Mouse (Mus musculus) stomach, embryonic 15.5 days (tissue): ENCODE results near the gene Schip1. TPM values are rescaled to one million over a fixed set of nuclear protein-coding genes. Genes with fewer than 3 reads are reported as not detected.

Experiments
- ATAC-seq: fragments of 200-750 bp; cut with Nextera tagmentation; 2 replicates; pipeline ENCODE4 v1.8.0; 2017; ENCODE audit warnings: low read depth, moderate number of reproducible peaks, moderate TSS enrichment; ENCODE audit not compliant: insufficient read depth, low FRiP score
- H3K27ac ChIP-seq: fragments of 300-500 bp; sonication (generic); 2 replicates; pipeline ENCODE4 v1.5.1; 2015; ENCODE audit warnings: mild to moderate bottlenecking, inconsistent platforms
- H3K27me3 ChIP-seq: fragments of 300-500 bp; sonication (generic); replicated peaks from 2 replicates; pipeline ENCODE4 v1.6.1; 2015; ENCODE audit warnings: inconsistent platforms
- H3K36me3 ChIP-seq: fragments of 300-500 bp; sonication (generic); 2 replicates; pipeline ENCODE4 v1.6.1; 2015; ENCODE audit warnings: inconsistent platforms
- H3K4me1 ChIP-seq: fragments of 300-500 bp; sonication (generic); 2 replicates; pipeline ENCODE4 v1.6.1; 2015; ENCODE audit warnings: inconsistent platforms
- H3K4me2 ChIP-seq: fragments of 300-500 bp; sonication (generic); 2 replicates; pipeline ENCODE4 v1.6.1; 2015; ENCODE audit warnings: mild to moderate bottlenecking, inconsistent platforms
- H3K4me3 ChIP-seq: fragments of 300-500 bp; sonication (generic); replicated peaks from 2 replicates; pipeline ENCODE4 v1.5.1; 2015; ENCODE audit warnings: inconsistent platforms
- H3K9ac ChIP-seq: fragments of 300-500 bp; sonication (generic); 2 replicates; pipeline ENCODE4 v1.6.1; 2015; ENCODE audit warnings: inconsistent platforms
- H3K9me3 ChIP-seq: fragments of 300-500 bp; sonication (generic); 2 replicates; pipeline ENCODE4 v1.6.1; 2016; ENCODE audit warnings: inconsistent platforms
- WGBS: fragments of 180-500 bp; shearing (Covaris S2); methylation state at CpG from one replicate; pipeline ENCODE4 v1.1.7; 2015; 5-methylcytosine and 5-hydroxymethylcytosine counted together
- polyA plus RNA-seq: library from polyadenylated mRNA; unstranded; fragments of >200 nt; fragmentation: Nextera tagmentation; extraction: Ambion mirVana; gene quantifications from 2 replicates; pipeline ENCODE4 v1.2.1, GENCODE M21; 2015

Gene Schip1
- polyA plus RNA-seq, 1 experiment from 2014 or later: 49.4 TPM

- Histone ChIP-seq H3K9me3 (no peaks in the 10 kb centered on the region), H3K27ac (peak overlapping the region; percentile 96; the same call in 1 of the 2 replicates), H3K4me2 (no peak overlapping the region), H3K4me3 (no peak overlapping the region), H3K36me3 (no peaks in the 10 kb centered on the region), H3K4me1 (peaks cover 19% of the 10 kb centered on the region), H3K27me3 (no peaks in the 10 kb centered on the region), H3K9ac (no peak overlapping the region)
- whole genome bisulfite sequencing: 60% methylated on average over 6 of the region's 6 CpGs
- ATAC-seq: no peak
These were observed 426.9 kb downstream of the Schip1 start for GRCm38 (mm10) chr3:68491516-68491915.

- H3K4me3 ChIP-seq: 0 out of 2 replicates have a peak overlapping the region, but pooled peaks have one; percentile 69
- H3K9ac ChIP-seq: no peak overlapping the region
- 54% methylated on average over 1 of the region's 1 CpGs for WGBS
- no peaks in the 10 kb centered on the region for H3K27me3 ChIP-seq
- no peak for ATAC-seq
- peaks cover 20% of the 10 kb centered on the region for H3K4me1 ChIP-seq
- no peaks in the 10 kb centered on the region for H3K9me3 ChIP-seq
- peak overlapping the region; percentile 96 for H3K27ac ChIP-seq
- H3K4me2 ChIP-seq: no peak overlapping the region
- no peaks in the 10 kb centered on the region for H3K36me3 ChIP-seq
These were observed 427.5 kb downstream of the Schip1 start for GRCm38 (mm10) chr3:68492066-68492465.

GRCm38 (mm10) chr3:68492513-68492912 is 427.9 kb downstream of the Schip1 start:
- Histone ChIP-seq H3K4me1 (peaks cover 20% of the 10 kb centered on the region), H3K9me3 (no peaks in the 10 kb centered on the region), H3K27me3 (no peaks in the 10 kb centered on the region), H3K9ac (no peak overlapping the region), H3K4me2 (peak overlapping the region; percentile 94), H3K4me3 (peak overlapping the region; percentile 69), H3K36me3 (no peaks in the 10 kb centered on the region), H3K27ac (peak overlapping the region; percentile 96)
- ATAC-seq: no peak
- WGBS: 22% methylated on average over 3 of the region's 3 CpGs

GRCm38 (mm10) chr3:68493170-68493585 is 428.6 kb downstream of the Schip1 start:
- peak; percentile 64 for ATAC-seq
- 3% methylated on average over 12 of the region's 12 CpGs for WGBS

GRCm38 (mm10) chr3:68493586-68494295 is 429.1 kb downstream of the Schip1 start:
- H3K4me3 ChIP-seq: peak overlapping the region; percentile 69
- ATAC-seq: peak; percentile 79
- WGBS: under 1% methylated on average over 57 of the region's 70 CpGs
- H3K9ac ChIP-seq: peak overlapping the region; percentile 62
- H3K4me1 ChIP-seq: peaks cover 20% of the 10 kb centered on the region
- no peaks in the 10 kb centered on the region for H3K9me3 ChIP-seq
- H3K27ac ChIP-seq: peak overlapping the region; percentile 96
- peak overlapping the region; percentile 94 for H3K4me2 ChIP-seq
- H3K27me3 ChIP-seq: no peaks in the 10 kb centered on the region
- no peaks in the 10 kb centered on the region for H3K36me3 ChIP-seq

More at GRCm38 (mm10) chr3:68493170-68493585, 428.6 kb downstream of the Schip1 start:
- H3K27me3 ChIP-seq: no peaks in the 10 kb centered on the region
- H3K9ac ChIP-seq: peak overlapping the region; percentile 62
- H3K4me1 ChIP-seq: peaks cover 20% of the 10 kb centered on the region
- H3K27ac ChIP-seq: peak overlapping the region; percentile 96
- no peaks in the 10 kb centered on the region for H3K9me3 ChIP-seq
- no peaks in the 10 kb centered on the region for H3K36me3 ChIP-seq
- H3K4me3 ChIP-seq: peak overlapping the region; percentile 69
- H3K4me2 ChIP-seq: peak overlapping the region; percentile 94

- peak; percentile 6 for ATAC-seq
- peak overlapping the region; percentile 69 for H3K4me3 ChIP-seq
- under 1% methylated on average over 67 of the region's 68 CpGs for WGBS
- peaks cover 20% of the 10 kb centered on the region for H3K4me1 ChIP-seq
- H3K9ac ChIP-seq: peak overlapping the region; percentile 52
- peak overlapping the region; percentile 96 for H3K27ac ChIP-seq
- H3K27me3 ChIP-seq: no peaks in the 10 kb centered on the region
- peak overlapping the region; percentile 94 for H3K4me2 ChIP-seq
- H3K9me3 ChIP-seq: no peaks in the 10 kb centered on the region
- no peaks in the 10 kb centered on the region for H3K36me3 ChIP-seq
These were observed 429.9 kb downstream of the Schip1 start for GRCm38 (mm10) chr3:68494296-68495095.

- peaks cover 20% of the 10 kb centered on the region for H3K4me1 ChIP-seq
- H3K4me3 ChIP-seq: peak overlapping the region; percentile 69
- under 1% methylated on average over 38 of the region's 38 CpGs for WGBS
- ATAC-seq: no peak
- peak overlapping the region; percentile 96 for H3K27ac ChIP-seq
- peak overlapping the region; percentile 52; the same call in 1 of the 2 replicates for H3K9ac ChIP-seq
- no peaks in the 10 kb centered on the region for H3K36me3 ChIP-seq
- H3K4me2 ChIP-seq: peak overlapping the region; percentile 94
- H3K27me3 ChIP-seq: no peaks in the 10 kb centered on the region
- no peaks in the 10 kb centered on the region for H3K9me3 ChIP-seq
These were observed 430.6 kb downstream of the Schip1 start for GRCm38 (mm10) chr3:68495096-68495735.

- Histone ChIP-seq H3K4me3 (peak overlapping the region; percentile 69), H3K9me3 (no peaks in the 10 kb centered on the region), H3K36me3 (no peaks in the 10 kb centered on the region), H3K27ac (peak overlapping the region; percentile 96), H3K9ac (no peak overlapping the region), H3K27me3 (no peaks in the 10 kb centered on the region), H3K4me1 (peaks cover 20% of the 10 kb centered on the region), H3K4me2 (peak overlapping the region; percentile 94)
- WGBS: 7% methylated on average over 9 of the region's 9 CpGs
- no peak for ATAC-seq
These were observed 431.2 kb downstream of the Schip1 start for GRCm38 (mm10) chr3:68495736-68496242.

- H3K9ac ChIP-seq: no peak overlapping the region
- 50% methylated on average over 6 of the region's 6 CpGs for WGBS
- H3K27me3 ChIP-seq: no peaks in the 10 kb centered on the region
- H3K36me3 ChIP-seq: no peaks in the 10 kb centered on the region
- H3K4me1 ChIP-seq: peaks cover 20% of the 10 kb centered on the region
- H3K9me3 ChIP-seq: no peaks in the 10 kb centered on the region
- no peak overlapping the region for H3K27ac ChIP-seq
- no peak for ATAC-seq
- peak overlapping the region; percentile 94 for H3K4me2 ChIP-seq
- no peak overlapping the region for H3K4me3 ChIP-seq
These were observed 431.9 kb downstream of the Schip1 start for GRCm38 (mm10) chr3:68496513-68496912.

- 79% methylated on average over 6 of the region's 6 CpGs for WGBS
- no peak overlapping the region for H3K9ac ChIP-seq
- H3K4me2 ChIP-seq: no peak overlapping the region
- no peak overlapping the region for H3K27ac ChIP-seq
- H3K27me3 ChIP-seq: no peaks in the 10 kb centered on the region
- peaks cover 12% of the 10 kb centered on the region for H3K4me1 ChIP-seq
- H3K9me3 ChIP-seq: no peaks in the 10 kb centered on the region
- H3K36me3 ChIP-seq: no peaks in the 10 kb centered on the region
- ATAC-seq: peak; percentile 49; the same call in 1 of the 2 replicates
- no peak overlapping the region for H3K4me3 ChIP-seq
These were observed 435.0 kb downstream of the Schip1 start for GRCm38 (mm10) chr3:68499532-68500152.

- ATAC-seq: no peak
- no peak overlapping the region for H3K27ac ChIP-seq
- no peak overlapping the region for H3K4me2 ChIP-seq
- no peaks in the 10 kb centered on the region for H3K4me1 ChIP-seq
- H3K9me3 ChIP-seq: no peaks in the 10 kb centered on the region
- no peaks in the 10 kb centered on the region for H3K27me3 ChIP-seq
- no peaks in the 10 kb centered on the region for H3K36me3 ChIP-seq
- H3K9ac ChIP-seq: no peak overlapping the region
- 73% methylated on average over 3 of the region's 3 CpGs for WGBS
- H3K4me3 ChIP-seq: no peak overlapping the region
These were observed 440.2 kb downstream of the Schip1 start for GRCm38 (mm10) chr3:68504838-68505237.
